Mouse (Mus musculus) testis, postnatal 14 days (tissue): ENCODE data around the gene Glis3.

Experiments
- DNase-seq: peaks from one replicate; pipeline ENCODE4 v3.0.0; 2021; ENCODE audit warnings: low spot score

Glis3 gene

GRCm38 (mm10) chr19:28382168-28382911 is 297.5 kb downstream of the Glis3 start:
- DNase-seq: no peak

- DNase-seq: no peak
Measured at GRCm38 (mm10) chr19:28381441-28381840, 298.4 kb downstream of the Glis3 start.

- no peak for DNase-seq
Measured at GRCm38 (mm10) chr19:28380691-28381262, 299.1 kb downstream of the Glis3 start.

- no peak for DNase-seq
Measured at GRCm38 (mm10) chr19:28377788-28378295, 302.0 kb downstream of the Glis3 start.

GRCm38 (mm10) chr19:28376401-28376800 is 303.5 kb downstream of the Glis3 start:
- DNase-seq: no peak

GRCm38 (mm10) chr19:28375746-28376145 is 304.1 kb downstream of the Glis3 start:
- DNase-seq: no peak

- DNase-seq: no peak
Measured at GRCm38 (mm10) chr19:28374524-28374923, 305.4 kb downstream of the Glis3 start.

- DNase-seq: no peak
Measured at GRCm38 (mm10) chr19:28368215-28368614, 311.7 kb downstream of the Glis3 start.

GRCm38 (mm10) chr19:28367274-28367673 is 312.6 kb downstream of the Glis3 start:
- no peak for DNase-seq

- DNase-seq: no peak
Measured at GRCm38 (mm10) chr19:28366766-28367165, 313.1 kb downstream of the Glis3 start.

- peak; percentile 35 for DNase-seq
Measured at GRCm38 (mm10) chr19:28365897-28366296, 314.0 kb downstream of the Glis3 start.

- no peak for DNase-seq
Measured at GRCm38 (mm10) chr19:28360884-28361283, 319.0 kb downstream of the Glis3 start.

GRCm38 (mm10) chr19:28357595-28357994 is 322.3 kb downstream of the Glis3 start:
- DNase-seq: no peak

GRCm38 (mm10) chr19:28351068-28352066 is 328.5 kb downstream of the Glis3 start:
- no peak for DNase-seq

GRCm38 (mm10) chr19:28347080-28347825 is 332.6 kb downstream of the Glis3 start:
- no peak for DNase-seq

GRCm38 (mm10) chr19:28343640-28344039 is 336.2 kb downstream of the Glis3 start:
- DNase-seq: no peak

- no peak for DNase-seq
Measured at GRCm38 (mm10) chr19:28337574-28337973, 342.3 kb downstream of the Glis3 start.

GRCm38 (mm10) chr19:28336651-28337510 is 343.0 kb downstream of the Glis3 start:
- DNase-seq: no peak

GRCm38 (mm10) chr19:28335890-28336289 is 344.0 kb downstream of the Glis3 start:
- DNase-seq: no peak

GRCm38 (mm10) chr19:28333007-28333766 is 346.7 kb downstream of the Glis3 start:
- DNase-seq: no peak
